Mouse (Mus musculus) heart, embryonic 15.5 days (tissue): Measurements from ENCODE around the gene Atl1. TPM values are rescaled to one million over a fixed set of nuclear protein-coding genes. Genes with fewer than 3 reads are reported as not detected.

Experiments
- ATAC-seq: fragments of 200-750 bp; cut with Nextera tagmentation; replicated peaks from 2 replicates; pipeline ENCODE4 v1.8.0; 2017; ENCODE audit warnings: low read depth, moderate TSS enrichment; ENCODE audit not compliant: insufficient number of reproducible peaks, insufficient read depth, low FRiP score
- H3K27ac ChIP-seq: fragments of 300-500 bp; sonication (generic); 2 replicates; pipeline ENCODE4 v1.5.1; 2015; ENCODE audit warnings: mild to moderate bottlenecking, inconsistent platforms
- H3K27me3 ChIP-seq: fragments of 300-500 bp; sonication (generic); 2 replicates; pipeline ENCODE4 v1.6.1; 2015; ENCODE audit warnings: inconsistent platforms
- H3K36me3 ChIP-seq: fragments of 300-500 bp; sonication (generic); 2 replicates; pipeline ENCODE4 v1.6.1; 2015; ENCODE audit warnings: mild to moderate bottlenecking, inconsistent platforms
- H3K4me1 ChIP-seq: fragments of 300-500 bp; sonication (generic); replicated peaks from 2 replicates; pipeline ENCODE4 v1.6.1; 2015; ENCODE audit warnings: inconsistent platforms
- H3K4me2 ChIP-seq: fragments of 300-500 bp; sonication (generic); 2 replicates; pipeline ENCODE4 v1.6.1; 2015; ENCODE audit warnings: inconsistent platforms, mild to moderate bottlenecking, moderate library complexity
- H3K4me3 ChIP-seq: fragments of 300-500 bp; sonication (generic); 2 replicates; pipeline ENCODE4 v1.5.1; 2015; ENCODE audit warnings: mild to moderate bottlenecking, inconsistent platforms
- H3K9ac ChIP-seq: fragments of 300-500 bp; sonication (generic); 2 replicates; pipeline ENCODE4 v1.6.1; 2015; ENCODE audit warnings: mild to moderate bottlenecking, inconsistent platforms
- H3K9me3 ChIP-seq: fragments of 300-500 bp; sonication (generic); replicated peaks from 2 replicates; pipeline ENCODE4 v1.6.1; 2016; ENCODE audit warnings: inconsistent platforms
- WGBS: fragments of 180-500 bp; shearing (Covaris S2); methylation state at CpG from one replicate; pipeline ENCODE4 v1.1.7; 2015; ENCODE audit warnings: mixed read lengths; 5-methylcytosine and 5-hydroxymethylcytosine counted together
- polyA plus RNA-seq: library from polyadenylated mRNA; unstranded; fragments of >200 nt; fragmentation: Nextera tagmentation; extraction: Ambion mirVana; gene quantifications from 2 replicates; pipeline ENCODE4 v1.2.1, GENCODE M21; 2015

Atl1 gene
- polyA plus RNA-seq = 6.6 and 7.1 TPM in 2 replicates

- peak within 1 kb of the TSS; percentile 95 for H3K27ac ChIP-seq
- peak; percentile 93 for ATAC-seq
- no peaks in the 10 kb centered on the region for H3K9me3 ChIP-seq
- H3K36me3 ChIP-seq = no peaks in the 10 kb centered on the region
- H3K4me1 ChIP-seq = peaks cover 28% of the 10 kb centered on the region
- peak within 1 kb of the TSS; percentile 90 for H3K9ac ChIP-seq
- H3K4me3 ChIP-seq = peak within 1 kb of the TSS; percentile 88
- H3K4me2 ChIP-seq = peak within 1 kb of the TSS; percentile 75
- H3K27me3 ChIP-seq = no peaks in the 10 kb centered on the region
- WGBS = under 1% methylated on average over 105 of the region's 118 CpGs
Measured at GRCm38 (mm10) chr12:69892371-69893251, at the start of gene Atl1, which contains the start of gene Map4k5. Gene Atl1, plus strand, starts transcription at chr12:69892614. Gene Map4k5, minus strand, starts transcription at chr12:69893200.

- no peak overlapping the region for H3K4me2 ChIP-seq
- peaks cover 43% of the 10 kb centered on the region for H3K36me3 ChIP-seq
- peak overlapping the region; percentile 46 for H3K27ac ChIP-seq
- no peaks in the 10 kb centered on the region for H3K9me3 ChIP-seq
- H3K9ac ChIP-seq = no peak overlapping the region
- WGBS = 59% methylated on average over 19 of the region's 19 CpGs
- H3K4me1 ChIP-seq = peaks cover 6% of the 10 kb centered on the region; the same call in 1 of the 2 replicates
- H3K27me3 ChIP-seq = no peaks in the 10 kb centered on the region
- peak; percentile 69; the same call in 1 of the 2 replicates for ATAC-seq
- no peak overlapping the region for H3K4me3 ChIP-seq
Measured at GRCm38 (mm10) chr12:69843531-69844445, 48.6 kb upstream of the Atl1 start.

- Histone ChIP-seq H3K4me1 (peaks cover 6% of the 10 kb centered on the region; the same call in 1 of the 2 replicates), H3K9ac (no peak overlapping the region), H3K27ac (no peak overlapping the region), H3K27me3 (no peaks in the 10 kb centered on the region), H3K4me3 (no peak overlapping the region), H3K4me2 (no peak overlapping the region), H3K9me3 (no peaks in the 10 kb centered on the region), H3K36me3 (peaks cover 27% of the 10 kb centered on the region)
- no peak for ATAC-seq
- WGBS = 88% methylated on average over 9 of the region's 9 CpGs
Measured at GRCm38 (mm10) chr12:69845722-69846121, 46.7 kb upstream of the Atl1 start.

- Histone ChIP-seq H3K4me3 (no peak overlapping the region), H3K4me1 (peaks cover 6% of the 10 kb centered on the region; the same call in 1 of the 2 replicates), H3K4me2 (no peak overlapping the region), H3K36me3 (peaks cover 27% of the 10 kb centered on the region), H3K27ac (no peak overlapping the region), H3K9me3 (no peaks in the 10 kb centered on the region), H3K9ac (no peak overlapping the region), H3K27me3 (no peaks in the 10 kb centered on the region)
- no peak for ATAC-seq
- WGBS = 94% methylated on average over 9 of the region's 9 CpGs
Measured at GRCm38 (mm10) chr12:69846499-69846898, 45.9 kb upstream of the Atl1 start.

- no peak for ATAC-seq
- H3K27ac ChIP-seq = no peak overlapping the region
- peaks cover 26% of the 10 kb centered on the region for H3K36me3 ChIP-seq
- H3K9ac ChIP-seq = no peak overlapping the region
- no peaks in the 10 kb centered on the region for H3K27me3 ChIP-seq
- no peak overlapping the region for H3K4me3 ChIP-seq
- peaks cover 6% of the 10 kb centered on the region; the same call in 1 of the 2 replicates for H3K4me1 ChIP-seq
- H3K9me3 ChIP-seq = no peaks in the 10 kb centered on the region
- WGBS = 63% methylated on average over 12 of the region's 12 CpGs
- no peak overlapping the region for H3K4me2 ChIP-seq
Measured at GRCm38 (mm10) chr12:69848083-69848878, 44.1 kb upstream of the Atl1 start.

- Histone ChIP-seq H3K9ac (no peak overlapping the region), H3K36me3 (peaks cover 23% of the 10 kb centered on the region), H3K4me1 (no peaks in the 10 kb centered on the region), H3K4me3 (no peak overlapping the region), H3K4me2 (no peak overlapping the region), H3K27me3 (no peaks in the 10 kb centered on the region), H3K9me3 (no peaks in the 10 kb centered on the region), H3K27ac (no peak overlapping the region)
- 80% methylated on average over 9 of the region's 9 CpGs for WGBS
- no peak for ATAC-seq
Measured at GRCm38 (mm10) chr12:69852288-69852687, 40.1 kb upstream of the Atl1 start.

- Histone ChIP-seq H3K36me3 (peaks cover 23% of the 10 kb centered on the region), H3K4me3 (no peak overlapping the region), H3K9me3 (no peaks in the 10 kb centered on the region), H3K4me1 (peaks cover under 1% of the 10 kb centered on the region; the same call in 1 of the 2 replicates), H3K9ac (no peak overlapping the region), H3K27me3 (no peaks in the 10 kb centered on the region), H3K27ac (no peak overlapping the region), H3K4me2 (no peak overlapping the region)
- ATAC-seq = no peak
- 76% methylated on average over 11 of the region's 11 CpGs for WGBS
Measured at GRCm38 (mm10) chr12:69853387-69853786, 39.0 kb upstream of the Atl1 start.

- 89% methylated on average over 2 of the region's 2 CpGs for WGBS
- peaks cover 23% of the 10 kb centered on the region for H3K36me3 ChIP-seq
- no peak overlapping the region for H3K27ac ChIP-seq
- H3K4me1 ChIP-seq = peaks cover 6% of the 10 kb centered on the region
- no peak overlapping the region for H3K9ac ChIP-seq
- no peaks in the 10 kb centered on the region for H3K9me3 ChIP-seq
- H3K4me2 ChIP-seq = no peak overlapping the region
- ATAC-seq = no peak
- H3K4me3 ChIP-seq = no peak overlapping the region
- H3K27me3 ChIP-seq = no peaks in the 10 kb centered on the region
Measured at GRCm38 (mm10) chr12:69853942-69854341, 38.5 kb upstream of the Atl1 start.

GRCm38 (mm10) chr12:69855641-69856300 lies 36.6 kb upstream of the Atl1 start:
- no peak overlapping the region for H3K4me3 ChIP-seq
- no peak overlapping the region for H3K9ac ChIP-seq
- H3K4me1 ChIP-seq = peaks cover 7% of the 10 kb centered on the region
- H3K27ac ChIP-seq = no peak overlapping the region
- no peak overlapping the region for H3K4me2 ChIP-seq
- H3K36me3 ChIP-seq = peaks cover 23% of the 10 kb centered on the region
- ATAC-seq = no peak
- 95% methylated on average over 12 of the region's 12 CpGs for WGBS
- no peaks in the 10 kb centered on the region for H3K27me3 ChIP-seq
- H3K9me3 ChIP-seq = no peaks in the 10 kb centered on the region

GRCm38 (mm10) chr12:69856398-69856797 lies 36.0 kb upstream of the Atl1 start:
- no peak overlapping the region for H3K27ac ChIP-seq
- no peaks in the 10 kb centered on the region for H3K27me3 ChIP-seq
- peaks cover 21% of the 10 kb centered on the region for H3K36me3 ChIP-seq
- no peak for ATAC-seq
- no peak overlapping the region for H3K4me2 ChIP-seq
- WGBS = 93% methylated on average over 10 of the region's 10 CpGs
- H3K4me1 ChIP-seq = peaks cover 7% of the 10 kb centered on the region
- no peaks in the 10 kb centered on the region for H3K9me3 ChIP-seq
- H3K4me3 ChIP-seq = no peak overlapping the region
- no peak overlapping the region for H3K9ac ChIP-seq
